Mouse (Mus musculus) cerebellum, adult 11 months (tissue): Measurements from ENCODE around the gene Slc39a13.
"Not testable (repeated sequence)": the region's sequence is repeated elsewhere in the genome, so short reads cannot be mapped to it uniquely, and the experiment has no call there.

Source experiments
- DNase-seq: peaks from one replicate; pipeline ENCODE4 v3.0.0; 2022

Slc39a13 gene

DNA sequence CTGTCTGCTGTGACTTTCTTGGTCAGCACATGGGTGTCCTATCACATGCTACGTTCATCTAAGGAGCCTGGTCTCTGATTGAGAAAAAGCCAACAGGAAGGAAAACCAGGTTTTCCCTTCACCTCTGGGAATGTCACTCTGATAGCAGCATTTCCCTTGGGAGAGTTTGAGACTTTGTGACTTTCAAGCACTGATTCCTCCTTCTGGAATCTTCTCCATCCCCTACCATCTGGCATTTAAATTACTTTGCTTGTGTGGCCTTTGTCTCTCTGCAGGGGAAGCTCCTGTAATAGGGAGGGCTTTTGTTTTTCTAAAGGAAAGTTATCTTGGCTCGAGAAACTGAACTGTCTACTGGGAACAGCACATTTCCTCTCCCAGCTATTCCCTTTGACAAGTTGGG is 47.1 kb downstream of the Slc39a13 start:
- DNase-seq, result no peak

DNA sequence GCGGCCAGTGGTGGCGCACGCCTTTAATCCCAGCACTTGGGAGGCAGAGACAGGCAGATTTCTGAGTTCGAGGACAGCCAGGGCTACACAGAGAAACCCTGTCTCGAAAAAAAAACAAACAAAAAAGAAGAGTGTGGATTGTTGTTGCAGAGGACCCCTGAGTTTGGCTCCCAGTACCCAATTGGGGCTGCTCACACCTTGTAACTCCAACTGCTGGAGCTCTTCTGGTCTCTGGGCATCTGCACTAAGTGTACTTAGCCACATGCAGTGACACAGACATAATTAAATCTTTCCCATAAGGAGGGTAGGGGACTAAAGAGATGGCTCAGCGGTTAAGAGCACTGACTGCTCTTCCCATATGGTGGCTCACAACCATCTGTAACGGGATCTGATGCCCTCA is 48.0 kb downstream of the Slc39a13 start:
- not testable (repeated sequence) for DNase-seq

DNA sequence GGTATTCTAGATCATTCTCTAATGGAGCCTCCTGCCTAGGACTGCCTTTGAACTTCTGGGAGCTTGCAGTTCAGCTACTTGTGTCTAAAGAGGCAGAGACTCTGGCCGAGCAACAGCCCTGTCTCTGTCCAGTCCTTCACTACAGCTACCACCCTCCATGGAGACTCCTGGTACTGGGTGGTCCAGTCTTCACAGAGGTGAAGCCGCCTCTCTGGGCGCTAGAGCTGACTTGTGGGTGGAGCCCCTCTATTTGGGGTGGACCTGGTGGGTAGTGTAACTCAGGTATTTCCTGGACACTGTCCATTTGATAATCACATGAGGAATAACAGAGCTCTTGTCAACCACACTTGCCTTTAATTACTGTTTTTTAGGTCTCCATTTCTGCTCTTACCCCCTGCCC is 50.3 kb downstream of the Slc39a13 start:
- DNase-seq, result no peak

DNA sequence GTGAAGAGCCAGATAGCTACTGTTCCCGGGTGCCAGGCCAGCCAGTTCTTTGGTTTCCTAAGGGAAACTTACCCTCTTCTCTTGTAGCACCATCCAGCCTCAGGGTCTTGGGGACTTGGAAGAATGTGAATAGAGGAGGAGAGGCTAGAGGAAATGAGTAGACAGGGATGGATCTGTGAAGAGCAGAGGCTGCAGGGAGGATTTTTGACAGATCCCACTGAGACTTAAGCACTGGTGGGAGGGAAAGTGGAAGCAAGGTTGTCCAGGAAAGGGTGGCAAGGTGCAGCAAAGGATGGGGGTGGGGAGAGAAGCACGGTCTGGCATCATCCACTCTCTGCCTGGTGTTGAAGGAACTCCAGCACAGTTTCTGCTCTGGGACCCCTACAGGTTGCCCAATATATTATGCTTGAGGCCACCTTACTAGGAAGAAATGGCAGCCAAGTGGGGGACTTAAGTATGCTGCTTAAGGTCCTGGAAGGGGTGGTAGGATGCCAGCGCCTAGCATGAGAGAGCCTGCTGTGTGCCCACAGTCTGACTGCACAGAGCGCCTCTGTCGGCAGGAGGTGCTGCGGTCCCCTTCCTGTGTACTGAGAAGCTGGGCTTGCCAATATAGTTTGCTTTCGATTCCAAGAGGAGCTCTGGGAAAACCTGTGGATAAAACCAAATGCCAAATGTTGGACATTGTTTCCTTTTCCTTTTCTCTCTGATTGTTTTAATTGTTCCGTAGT is 52.0 kb downstream of the Slc39a13 start:
- peak; percentile 46 for DNase-seq

DNA sequence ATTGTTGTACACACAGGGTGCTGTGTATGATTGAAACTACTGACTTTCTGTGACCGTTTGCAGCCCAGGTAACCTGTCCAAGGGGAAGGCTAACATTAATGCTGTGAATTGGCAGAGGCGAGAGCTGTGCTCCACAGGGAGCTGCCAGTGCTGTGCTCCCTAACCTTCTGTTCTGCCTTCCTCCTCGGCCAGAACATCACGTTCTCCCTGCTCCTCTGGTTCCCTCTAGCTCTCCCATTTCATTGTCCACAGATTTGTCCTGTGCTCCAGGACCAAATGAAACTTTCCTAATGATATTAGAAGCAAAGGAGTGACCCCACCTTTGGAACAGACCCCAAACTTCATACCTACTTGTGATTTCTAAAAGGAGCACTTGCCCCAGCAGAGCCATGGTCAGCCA is 54.8 kb downstream of the Slc39a13 start:
- peak; percentile 72 for DNase-seq

DNA sequence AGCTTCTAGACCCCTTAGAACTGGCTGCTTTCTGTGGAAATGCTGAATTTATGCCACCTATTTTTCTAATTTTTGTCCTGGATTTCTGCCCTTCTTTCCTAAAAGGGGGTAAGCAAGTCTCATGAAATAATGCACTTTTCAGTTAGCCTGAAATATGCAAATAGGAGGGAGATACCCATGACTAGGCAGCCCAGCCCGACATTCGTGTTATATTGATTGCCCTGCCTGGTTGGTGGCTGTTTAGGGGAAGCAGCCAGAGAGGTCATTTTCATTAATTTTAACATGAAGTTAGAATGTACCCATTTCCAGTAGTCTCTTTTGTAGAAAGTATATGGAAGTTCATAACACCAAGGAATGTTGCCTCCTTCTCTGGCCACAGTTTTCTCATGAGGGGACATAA is 56.3 kb downstream of the Slc39a13 start:
- no peak for DNase-seq
